18 mouse cellular contexts compared by ENCODE assay signal in the genomic region with DNA sequence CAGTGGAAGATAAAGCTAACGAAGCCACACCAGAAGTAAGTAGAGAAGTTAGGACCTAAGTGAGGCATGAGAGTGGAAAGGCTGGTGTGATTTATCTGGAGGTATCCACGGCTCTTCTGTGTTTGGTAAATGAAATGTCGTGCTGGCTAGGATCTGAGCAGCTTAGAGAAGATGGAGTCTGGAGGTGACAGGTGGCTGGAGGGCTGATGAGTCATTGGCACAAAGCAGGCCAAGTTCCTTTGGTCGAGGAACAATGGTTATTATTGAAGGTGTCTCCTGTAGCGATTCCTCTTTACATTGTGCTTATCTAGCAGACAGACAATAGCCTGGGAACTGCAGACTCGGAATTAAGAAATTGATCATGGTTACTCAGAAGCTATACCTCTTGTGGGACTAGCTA.
DNase-seq lines count a peak whose midpoint lies in the region; ATAC-seq lines count a peak whose summit lies in the region.
"Had no signal": no experiment of that assay in that cellular context is flagged by ENCODE, and none has a peak within 500 bp of the region (broad histone marks: within the 10 kb centered on the region; RNA-seq: fewer than 3 reads in every experiment).

No protein-coding gene starts in this region.

- peak; percentile 97 for DNase-seq in brain, adult 2 months (ENCODE audit: low read depth, low spot score)
- peak; percentile 90 for DNase-seq in cerebellum, adult 11-12 months
- peak; percentile 94 for DNase-seq in cerebellum, adult 9-10 months
- DNase-seq in cerebellum, postnatal 25 days, result peak; percentile 86 to 88
- no peak for DNase-seq in adrenal gland, postnatal 36 days
- DNase-seq in heart, embryonic 10.5 days (ENCODE audit: low spot score), result no peak
- DNase-seq: adrenal gland, adult 2 months; forebrain, postnatal 0 days; gastrocnemius, postnatal 36 days; heart, adult 11 months; heart, postnatal 10 days; kidney, adult 11 months; kidney, adult 9 months had no signal

- no peaks in the 10 kb centered on the region for H3K9me3 ChIP-seq in neural tube, embryonic 15.5 days (replicated peaks)
- H3K9me3 ChIP-seq in heart, embryonic 10.5 days, result no peaks in the 10 kb centered on the region
- H3K9me3 ChIP-seq: embryonic facial prominence, embryonic 13.5 days; forebrain, embryonic 12.5 days; hindbrain, embryonic 13.5 days had no signal

- no peaks in the 10 kb centered on the region for H3K27me3 ChIP-seq in neural tube, embryonic 15.5 days (replicated peaks)
- no peaks in the 10 kb centered on the region for H3K27me3 ChIP-seq in heart, embryonic 10.5 days (ENCODE audit: insufficient read depth, poor library complexity, severe bottlenecking)
- H3K27me3 ChIP-seq: embryonic facial prominence, embryonic 13.5 days; forebrain, embryonic 12.5 days; hindbrain, embryonic 13.5 days had no signal

- 68% methylated on average over 6 of the region's 6 CpGs for WGBS in neural tube, embryonic 15.5 days
- WGBS in heart, embryonic 10.5 days, result 64% methylated on average over 6 of the region's 6 CpGs

- H3K27ac ChIP-seq in neural tube, embryonic 15.5 days (replicated peaks), result no peak overlapping the region
- H3K27ac ChIP-seq in heart, embryonic 10.5 days, result no peak overlapping the region
- H3K27ac ChIP-seq: embryonic facial prominence, embryonic 13.5 days; forebrain, embryonic 12.5 days; hindbrain, embryonic 13.5 days; hindbrain, postnatal 0 days had no signal

- H3K9ac ChIP-seq in neural tube, embryonic 15.5 days (replicated peaks), result no peak overlapping the region
- H3K9ac ChIP-seq: embryonic facial prominence, embryonic 13.5 days; forebrain, embryonic 12.5 days; forebrain, postnatal 0 days; hindbrain, embryonic 13.5 days had no signal

- no peak overlapping the region for H3K4me2 ChIP-seq in neural tube, embryonic 15.5 days
- H3K4me2 ChIP-seq: embryonic facial prominence, embryonic 13.5 days; forebrain, embryonic 12.5 days; hindbrain, embryonic 13.5 days had no signal

- H3K4me3 ChIP-seq in neural tube, embryonic 15.5 days (replicated peaks), result no peak overlapping the region
- H3K4me3 ChIP-seq in heart, embryonic 10.5 days, result no peak overlapping the region
- H3K4me3 ChIP-seq: embryonic facial prominence, embryonic 13.5 days; forebrain, embryonic 12.5 days; hindbrain, embryonic 13.5 days had no signal

- no peak for ATAC-seq in neural tube, embryonic 15.5 days (ENCODE audit: low FRiP score)
- ATAC-seq: forebrain, postnatal 0 days; hindbrain, postnatal 0 days had no signal

- H3K4me1 ChIP-seq in neural tube, embryonic 15.5 days, result no peaks in the 10 kb centered on the region
- H3K4me1 ChIP-seq in heart, embryonic 10.5 days, result no peaks in the 10 kb centered on the region
- H3K4me1 ChIP-seq: embryonic facial prominence, embryonic 13.5 days; forebrain, embryonic 12.5 days; hindbrain, embryonic 13.5 days had no signal

- H3K36me3 ChIP-seq in neural tube, embryonic 15.5 days, result no peaks in the 10 kb centered on the region
- no peaks in the 10 kb centered on the region for H3K36me3 ChIP-seq in heart, embryonic 10.5 days
- H3K36me3 ChIP-seq: embryonic facial prominence, embryonic 13.5 days; forebrain, embryonic 12.5 days; hindbrain, embryonic 13.5 days had no signal

Comparison
In these comparisons a context has a peak if more than half of its experiments do, and no peak if none do; other contexts are left out.
1. DNase-seq: peak in brain, adult 2 months (single experiment), cerebellum, adult 11-12 months (single experiment), cerebellum, adult 9-10 months (single experiment) and cerebellum, postnatal 25 days (2 of 2); none in adrenal gland, postnatal 36 days (0 of 2) and heart, embryonic 10.5 days (single experiment).